Mouse (Mus musculus): Measurements from ENCODE around the gene Gm1043. TPM values are rescaled to one million over a fixed set of nuclear protein-coding genes. Genes with fewer than 3 reads are reported as not detected.

Gm1043 gene
- polyA plus RNA-seq, 1 experiment from 2014 or later = not detected

DNA sequence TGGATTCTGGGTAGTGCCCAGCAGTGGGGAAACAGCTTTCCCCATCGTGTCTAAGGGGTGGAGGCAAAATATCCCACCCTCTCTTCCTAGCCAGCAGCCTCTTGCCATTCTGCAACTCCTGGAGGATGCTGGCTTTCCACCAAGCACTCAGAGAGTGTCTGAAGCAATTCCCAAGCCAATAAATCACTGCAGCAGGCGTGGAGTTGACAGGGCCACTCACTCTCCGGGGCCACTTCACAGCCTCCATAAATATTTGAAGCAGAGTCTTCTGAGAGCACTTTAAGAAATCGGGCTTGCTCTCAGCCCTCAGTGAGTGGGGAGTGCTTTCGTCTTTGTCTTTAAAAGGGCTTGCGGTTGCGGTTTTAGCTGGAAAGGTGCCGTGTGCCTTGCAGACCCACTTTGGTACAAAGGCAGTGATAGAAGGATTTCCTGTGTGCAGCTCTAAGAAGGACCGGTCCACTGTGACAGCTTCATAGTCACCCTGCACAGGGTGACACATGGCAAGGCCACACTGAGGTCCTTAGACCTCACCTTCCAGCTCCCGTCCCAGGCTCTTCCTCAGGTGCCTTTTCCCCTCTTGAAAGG, 111.6 kb downstream of the Gm1043 start:
- WGBS (ENCODE audit: insufficient replicate concordance) = 43% methylated on average over 10 of the region's 10 CpGs
- Histone ChIP-seq H3K4me1 (ENCODE audit: control insufficient read depth, low read depth, low read length) (no peaks in the 10 kb centered on the region), H3K27me3 (ENCODE audit: control insufficient read depth, insufficient read depth, low read depth, low read length) (no peaks in the 10 kb centered on the region), H3K9me3 (replicated peaks; ENCODE audit: control insufficient read depth, low read length) (no peaks in the 10 kb centered on the region), H3K9ac (ENCODE audit: low read depth, low read length) (no peak overlapping the region), H3K36me3 (ENCODE audit: control insufficient read depth, insufficient read depth) (no peaks in the 10 kb centered on the region), H3K4me2 (ENCODE audit: low read depth, low read length) (no peak overlapping the region), H3K27ac (ENCODE audit: low read length) (no peak overlapping the region), H3K4me3 (ENCODE audit: low read depth, low read length) (no peak overlapping the region)
- no peak for ATAC-seq (ENCODE audit: low read depth)

DNA sequence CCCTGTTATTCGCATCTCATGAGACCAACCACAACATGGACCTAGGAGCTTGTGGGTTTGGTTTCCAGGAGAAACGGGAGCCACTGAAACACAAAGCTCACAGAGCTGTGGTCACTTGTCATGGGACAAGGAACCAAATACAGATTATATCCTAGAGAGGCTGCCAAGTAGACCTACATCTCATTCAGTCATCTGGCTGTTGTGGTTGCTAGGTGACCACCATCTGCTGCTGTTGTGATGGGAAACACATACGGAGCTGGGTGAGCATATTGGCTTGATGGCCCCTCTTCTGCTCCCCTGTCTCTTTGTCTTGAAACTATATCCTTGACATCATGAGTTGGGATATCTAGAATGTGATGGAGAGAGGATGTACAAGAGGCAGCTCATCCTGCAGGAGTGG, 112.3 kb downstream of the Gm1043 start:
- Histone ChIP-seq H3K36me3 (ENCODE audit: control insufficient read depth, insufficient read depth) (no peaks in the 10 kb centered on the region), H3K4me2 (ENCODE audit: low read depth, low read length) (no peak overlapping the region), H3K9me3 (replicated peaks; ENCODE audit: control insufficient read depth, low read length) (no peaks in the 10 kb centered on the region), H3K27ac (ENCODE audit: low read length) (no peak overlapping the region), H3K4me1 (ENCODE audit: control insufficient read depth, low read depth, low read length) (no peaks in the 10 kb centered on the region), H3K4me3 (ENCODE audit: low read depth, low read length) (no peak overlapping the region), H3K9ac (ENCODE audit: low read depth, low read length) (no peak overlapping the region), H3K27me3 (ENCODE audit: control insufficient read depth, insufficient read depth, low read depth, low read length) (no peaks in the 10 kb centered on the region)
- ATAC-seq (ENCODE audit: low read depth) = no peak
- WGBS (ENCODE audit: insufficient replicate concordance) = 54% methylated on average over 3 of the region's 3 CpGs

DNA sequence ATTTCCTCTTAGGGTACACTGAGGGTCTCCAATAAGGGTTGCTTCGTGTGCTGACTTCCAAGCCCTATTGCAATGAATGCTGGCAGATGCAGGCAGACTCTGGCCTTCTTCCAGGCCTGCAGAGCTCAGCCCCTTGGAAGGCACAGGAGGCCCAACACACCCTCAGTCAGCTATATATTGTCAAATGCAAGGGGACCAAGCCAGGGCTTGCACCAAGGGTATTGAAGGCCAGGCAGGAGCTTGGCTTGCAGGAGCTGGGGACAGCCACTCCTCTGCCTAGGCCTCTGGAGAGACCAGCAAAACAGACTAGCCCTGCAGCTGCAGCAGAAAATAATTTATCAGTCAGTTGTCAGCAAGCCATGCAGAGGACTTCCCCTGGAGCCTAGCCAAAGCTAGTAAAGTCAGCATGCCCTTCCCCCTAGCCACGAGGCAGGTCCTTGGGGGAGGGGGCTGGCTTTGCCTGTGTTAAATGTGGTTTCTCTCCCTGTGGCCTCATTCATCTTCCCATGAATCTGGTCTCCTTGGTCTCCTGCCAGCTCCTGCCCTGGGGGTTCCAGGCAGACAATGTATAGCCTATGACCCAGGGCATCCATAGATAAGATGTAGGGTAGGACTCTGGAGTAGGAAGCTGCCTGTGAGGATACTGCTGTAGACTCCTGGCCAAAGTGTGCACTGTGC, 113.0 kb downstream of the Gm1043 start:
- 24% methylated on average over 2 of the region's 2 CpGs for WGBS (ENCODE audit: insufficient replicate concordance)
- no peak for ATAC-seq (ENCODE audit: low read depth)
- no peaks in the 10 kb centered on the region for H3K9me3 ChIP-seq (replicated peaks; ENCODE audit: control insufficient read depth, low read length)
- no peak overlapping the region for H3K9ac ChIP-seq (ENCODE audit: low read depth, low read length)
- no peaks in the 10 kb centered on the region for H3K27me3 ChIP-seq (ENCODE audit: control insufficient read depth, insufficient read depth, low read depth, low read length)
- no peak overlapping the region for H3K4me2 ChIP-seq (ENCODE audit: low read depth, low read length)
- H3K36me3 ChIP-seq (ENCODE audit: control insufficient read depth, insufficient read depth) = no peaks in the 10 kb centered on the region
- no peak overlapping the region for H3K27ac ChIP-seq (ENCODE audit: low read length)
- H3K4me1 ChIP-seq (ENCODE audit: control insufficient read depth, low read depth, low read length) = no peaks in the 10 kb centered on the region
- H3K4me3 ChIP-seq (ENCODE audit: low read depth, low read length) = no peak overlapping the region

DNA sequence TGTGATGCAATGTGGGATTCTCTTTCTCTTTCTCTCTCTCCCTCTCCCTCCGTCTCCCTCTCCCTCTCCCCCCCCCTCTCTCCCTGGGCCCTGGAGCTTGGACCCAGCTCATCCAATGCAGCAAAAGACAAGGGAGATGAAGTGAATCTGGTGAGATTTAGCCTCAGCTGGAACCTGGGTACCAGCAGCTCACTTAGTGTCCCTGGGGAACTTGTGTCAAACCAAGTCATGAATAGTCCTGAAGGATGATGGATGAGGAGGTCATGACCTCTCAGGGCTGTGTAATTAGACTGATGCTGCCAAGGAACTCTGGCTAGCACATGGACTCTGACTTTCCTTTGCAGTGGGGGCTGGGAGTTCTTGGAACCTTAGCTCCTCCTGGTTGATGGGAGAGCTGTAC, 117.1 kb downstream of the Gm1043 start:
- Histone ChIP-seq H3K27ac (ENCODE audit: low read length) (no peak overlapping the region), H3K4me3 (ENCODE audit: low read depth, low read length) (no peak overlapping the region), H3K4me2 (ENCODE audit: low read depth, low read length) (no peak overlapping the region), H3K9me3 (replicated peaks; ENCODE audit: control insufficient read depth, low read length) (no peaks in the 10 kb centered on the region), H3K9ac (ENCODE audit: low read depth, low read length) (no peak overlapping the region), H3K27me3 (ENCODE audit: control insufficient read depth, insufficient read depth, low read depth, low read length) (no peaks in the 10 kb centered on the region), H3K4me1 (ENCODE audit: control insufficient read depth, low read depth, low read length) (no peaks in the 10 kb centered on the region), H3K36me3 (ENCODE audit: control insufficient read depth, insufficient read depth) (no peaks in the 10 kb centered on the region)
- WGBS (ENCODE audit: insufficient replicate concordance) = 29% methylated on average over 1 of the region's 1 CpGs
- ATAC-seq (ENCODE audit: low read depth) = no peak

- H3K9me3 ChIP-seq (replicated peaks; ENCODE audit: control insufficient read depth, low read length) = no peaks in the 10 kb centered on the region
- H3K27ac ChIP-seq (ENCODE audit: low read length) = no peak overlapping the region
- H3K4me1 ChIP-seq (ENCODE audit: control insufficient read depth, low read depth, low read length) = no peaks in the 10 kb centered on the region
- 62% methylated on average over 7 of the region's 7 CpGs for WGBS (ENCODE audit: insufficient replicate concordance)
- no peak overlapping the region for H3K4me2 ChIP-seq (ENCODE audit: low read depth, low read length)
- no peaks in the 10 kb centered on the region for H3K27me3 ChIP-seq (ENCODE audit: control insufficient read depth, insufficient read depth, low read depth, low read length)
- no peak for ATAC-seq (ENCODE audit: low read depth)
- H3K9ac ChIP-seq (ENCODE audit: low read depth, low read length) = no peak overlapping the region
- no peak overlapping the region for H3K4me3 ChIP-seq (ENCODE audit: low read depth, low read length)
- no peaks in the 10 kb centered on the region for H3K36me3 ChIP-seq (ENCODE audit: control insufficient read depth, insufficient read depth)
Observed at GRCm38 (mm10) chr5:37204886-37205285, 119.7 kb downstream of the Gm1043 start.

DNA sequence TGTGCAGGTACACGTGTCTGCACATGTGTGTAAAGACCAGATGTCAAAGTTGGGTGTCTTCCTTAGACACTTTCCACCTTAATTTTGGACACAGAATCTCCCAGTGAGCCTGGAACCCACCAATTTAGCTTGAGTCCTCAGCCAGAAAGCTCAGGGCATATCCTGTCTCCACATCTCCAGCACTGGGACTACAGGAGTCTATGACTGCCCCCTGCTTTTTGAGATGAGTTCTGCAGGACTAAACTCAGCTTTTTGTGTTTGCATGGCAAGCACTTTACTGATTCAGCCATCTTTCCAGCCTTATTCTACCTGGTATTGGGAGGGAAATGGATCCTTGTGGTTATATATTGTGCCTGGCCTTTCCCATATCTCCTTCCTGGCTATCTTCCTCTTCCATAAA, 120.2 kb downstream of the Gm1043 start:
- Histone ChIP-seq H3K9ac (ENCODE audit: low read depth, low read length) (no peak overlapping the region), H3K4me3 (ENCODE audit: low read depth, low read length) (no peak overlapping the region), H3K36me3 (ENCODE audit: control insufficient read depth, insufficient read depth) (no peaks in the 10 kb centered on the region), H3K9me3 (replicated peaks; ENCODE audit: control insufficient read depth, low read length) (no peaks in the 10 kb centered on the region), H3K27ac (ENCODE audit: low read length) (no peak overlapping the region), H3K4me2 (ENCODE audit: low read depth, low read length) (no peak overlapping the region), H3K27me3 (ENCODE audit: control insufficient read depth, insufficient read depth, low read depth, low read length) (no peaks in the 10 kb centered on the region), H3K4me1 (ENCODE audit: control insufficient read depth, low read depth, low read length) (no peaks in the 10 kb centered on the region)
- WGBS (ENCODE audit: insufficient replicate concordance) = 52% methylated on average over 1 of the region's 1 CpGs
- no peak for ATAC-seq (ENCODE audit: low read depth)

- H3K4me1 ChIP-seq (ENCODE audit: control insufficient read depth, low read depth, low read length) = no peaks in the 10 kb centered on the region
- no peaks in the 10 kb centered on the region for H3K27me3 ChIP-seq (ENCODE audit: control insufficient read depth, insufficient read depth, low read depth, low read length)
- H3K27ac ChIP-seq (ENCODE audit: low read length) = no peak overlapping the region
- 42% methylated on average over 2 of the region's 2 CpGs for WGBS (ENCODE audit: insufficient replicate concordance)
- H3K36me3 ChIP-seq (ENCODE audit: control insufficient read depth, insufficient read depth) = no peaks in the 10 kb centered on the region
- no peak overlapping the region for H3K4me2 ChIP-seq (ENCODE audit: low read depth, low read length)
- H3K4me3 ChIP-seq (ENCODE audit: low read depth, low read length) = no peak overlapping the region
- H3K9ac ChIP-seq (ENCODE audit: low read depth, low read length) = no peak overlapping the region
- no peaks in the 10 kb centered on the region for H3K9me3 ChIP-seq (replicated peaks; ENCODE audit: control insufficient read depth, low read length)
- no peak for ATAC-seq (ENCODE audit: low read depth)
Observed at GRCm38 (mm10) chr5:37206364-37206763, 121.2 kb downstream of the Gm1043 start.

DNA sequence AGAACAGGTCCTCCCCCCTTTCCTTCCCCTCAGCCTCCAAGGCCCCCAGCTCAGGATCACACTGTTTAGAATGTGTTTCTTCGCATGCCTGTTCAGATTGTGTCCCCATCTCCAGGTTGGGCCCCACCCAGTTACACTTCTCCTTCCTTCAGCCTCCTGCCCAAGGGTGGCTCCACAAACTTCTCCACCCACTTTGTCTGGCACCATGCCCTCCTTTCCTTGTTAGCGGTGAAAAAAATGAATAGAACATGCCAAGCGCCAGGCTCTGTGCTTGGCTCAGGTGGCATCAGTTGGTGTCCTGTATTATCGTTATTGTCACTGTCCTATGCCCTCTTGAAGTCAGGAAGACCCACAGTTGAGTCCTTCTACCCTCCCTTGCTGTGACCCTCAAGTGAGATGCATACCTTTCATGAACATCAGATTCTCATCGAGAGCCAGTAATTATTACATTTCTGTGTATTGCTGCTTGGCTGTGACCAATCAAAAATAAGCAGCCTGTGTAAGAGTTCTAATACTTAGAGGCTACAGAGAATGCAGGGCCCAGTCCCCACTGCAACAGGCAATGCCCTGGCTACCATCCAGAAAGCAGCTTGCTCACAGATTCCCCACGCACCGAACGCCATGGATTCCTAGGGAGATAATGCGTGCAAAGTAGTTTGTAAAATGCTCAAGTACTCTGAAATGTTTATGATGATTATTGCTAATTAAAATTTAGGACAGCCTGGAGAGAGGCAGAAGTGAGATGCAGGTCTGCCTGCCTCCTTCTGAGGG, 128.0 kb downstream of the Gm1043 start:
- no peak overlapping the region for H3K4me2 ChIP-seq (ENCODE audit: low read depth, low read length)
- no peaks in the 10 kb centered on the region for H3K36me3 ChIP-seq (ENCODE audit: control insufficient read depth, insufficient read depth)
- H3K4me3 ChIP-seq (ENCODE audit: low read depth, low read length) = no peak overlapping the region
- WGBS (ENCODE audit: insufficient replicate concordance) = 71% methylated on average over 9 of the region's 9 CpGs
- no peaks in the 10 kb centered on the region for H3K9me3 ChIP-seq (replicated peaks; ENCODE audit: control insufficient read depth, low read length)
- no peaks in the 10 kb centered on the region for H3K27me3 ChIP-seq (ENCODE audit: control insufficient read depth, insufficient read depth, low read depth, low read length)
- no peak overlapping the region for H3K9ac ChIP-seq (ENCODE audit: low read depth, low read length)
- no peak overlapping the region for H3K27ac ChIP-seq (ENCODE audit: low read length)
- ATAC-seq (ENCODE audit: low read depth) = no peak
- H3K4me1 ChIP-seq (ENCODE audit: control insufficient read depth, low read depth, low read length) = no peaks in the 10 kb centered on the region

GRCm38 (mm10) chr5:37213709-37214103, 128.5 kb downstream of the Gm1043 start:
- WGBS (ENCODE audit: insufficient replicate concordance) = 47% methylated on average over 4 of the region's 4 CpGs
- no peak overlapping the region for H3K4me3 ChIP-seq (ENCODE audit: low read depth, low read length)

More at GRCm38 (mm10) chr5:37213709-37214103, 128.5 kb downstream of the Gm1043 start:
- Histone ChIP-seq H3K9me3 (replicated peaks; ENCODE audit: control insufficient read depth, low read length) (no peaks in the 10 kb centered on the region), H3K27me3 (ENCODE audit: control insufficient read depth, insufficient read depth, low read depth, low read length) (no peaks in the 10 kb centered on the region), H3K27ac (ENCODE audit: low read length) (no peak overlapping the region), H3K36me3 (ENCODE audit: control insufficient read depth, insufficient read depth) (no peaks in the 10 kb centered on the region), H3K9ac (ENCODE audit: low read depth, low read length) (no peak overlapping the region), H3K4me2 (ENCODE audit: low read depth, low read length) (no peak overlapping the region), H3K4me1 (ENCODE audit: control insufficient read depth, low read depth, low read length) (no peaks in the 10 kb centered on the region)
- ATAC-seq (ENCODE audit: low read depth) = no peak

Measured in liver, embryonic 16.5 days (tissue).